Mouse (Mus musculus) left cerebral cortex, adult 2 months (tissue): ENCODE data around the gene Cux2. TPM values are rescaled to one million over a fixed set of nuclear protein-coding genes. Genes with fewer than 3 reads are reported as not detected.

Experiments used
- DNase-seq, 2 experiments: peaks; one replicate each; pipeline ENCODE4 v3.0.0; 2021 to 2022; ENCODE audit warnings: low spot score in 2 of 2, mixed read lengths in 1 of 2; ENCODE audit errors: extremely low spot score in 1 of 2
- H3K27ac ChIP-seq: fragments of 200-600 bp; 2 replicates; pipeline ENCODE4 v1.8.1; 2022
- H3K4me3 ChIP-seq: fragments of 200-600 bp; 2 replicates; pipeline ENCODE4 v1.8.1; 2022
- CTCF ChIP-seq: fragments of 200-600 bp; IDR thresholded peaks from 2 replicates; pipeline ENCODE4 v1.8.1; 2022; ENCODE audit warnings: antibody characterized with exemption, mild to moderate bottlenecking, moderate library complexity
- intact Hi-C: fragments of 180-260 bp; cut with DNase I; formaldehyde crosslinking; loops from one replicate; pipeline ENCODE4 v1.15.1; 2025
- microRNA-seq, 2 experiments: library from miRNA; unstranded; fragments of <30 nt; microRNA quantifications; one replicate each; pipeline ENCODE4 v1.2.0; 2021
- total RNA-seq, 2 experiments: library from RNA; stranded (reverse); gene quantifications; 2 replicates each; pipeline ENCODE4 v1.2.3; 2021

The Cux2 gene
- total RNA-seq, 2 experiments from 2014 or later = 194 to 215 TPM

DNA sequence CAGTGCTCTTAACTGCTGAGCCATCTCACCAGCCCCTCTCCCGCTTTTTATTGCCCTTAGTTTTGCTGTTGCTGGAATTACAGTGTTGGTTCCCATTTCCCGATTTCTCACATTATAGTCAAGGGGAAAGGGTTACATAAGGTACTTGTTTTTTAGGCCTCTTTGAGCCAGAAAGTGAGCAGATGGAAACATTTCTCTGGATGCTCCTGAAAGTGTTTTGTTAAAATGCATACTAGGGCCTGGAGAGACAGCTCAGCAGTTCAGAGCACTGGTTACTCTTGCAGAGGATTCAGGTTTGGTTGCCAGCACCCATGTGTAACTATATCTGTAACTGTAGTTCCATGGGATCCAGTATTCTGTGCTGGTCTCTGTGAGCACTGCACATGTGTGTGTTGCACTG lies 241.7 kb downstream of the Cux2 start:
- H3K4me3 ChIP-seq = no peak overlapping the region
- intact Hi-C loops = no loop called here
- no peak for DNase-seq
- TF ChIP-seq CTCF = no peak
- H3K27ac ChIP-seq = peak overlapping the region; percentile 68

DNA sequence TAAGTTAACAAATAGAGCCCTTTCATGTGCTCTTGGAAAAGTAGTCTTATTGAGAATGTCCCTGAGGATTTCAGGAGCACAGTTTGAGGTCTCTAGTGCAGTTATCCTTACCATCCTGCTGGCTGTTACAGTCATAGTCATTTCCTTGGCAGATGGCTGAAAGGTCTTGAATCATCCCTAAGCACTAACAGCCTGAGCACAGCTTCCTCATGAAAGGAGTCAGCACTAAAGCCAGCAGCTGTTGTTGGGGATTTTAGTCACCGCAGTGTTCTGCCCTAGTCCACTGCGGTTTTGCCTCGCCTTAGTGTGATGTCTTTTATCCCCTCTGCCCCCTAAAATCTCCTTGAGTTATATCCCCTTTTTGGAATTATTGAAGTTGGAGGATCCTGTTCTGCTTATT lies 242.7 kb downstream of the Cux2 start:
- Histone ChIP-seq H3K4me3 (no peak overlapping the region), H3K27ac (peak overlapping the region; percentile 68)
- DNase-seq = no peak
- no peak for TF ChIP-seq CTCF
- intact Hi-C loops = no loop called here

Small RNAs within 50 kb of the gene (microRNA-seq; reads per million reads assigned to microRNA genes)
- 7.4 to 11.2 reads per million in 2 experiments for gene Mir7031

Other genes with a start within 250 kb of the Cux2 start
- 10 to 100 TPM; 21.2 to 27.5 TPM for gene Sh2b3, start 212.5 kb downstream of the Cux2 start, total RNA-seq
- gene Pheta1, start 201.1 kb downstream of the Cux2 start, total RNA-seq = 10 to 100 TPM in 1 of 2 experiments, 1 to 10 TPM in 1; 8.9 to 10.5 TPM
- gene Myl2, start 50.8 kb upstream of the Cux2 start, total RNA-seq = 1 to 10 TPM in 1 of 2 experiments, under 1 TPM in 1; 0.86 to 1.4 TPM
- 1 to 10 TPM in 1 of 2 experiments, under 1 TPM in 1; 0.66 to 1.1 TPM for gene Ccdc63, start 90.7 kb upstream of the Cux2 start, total RNA-seq
- 100 to 1,000 TPM; 176 to 195 TPM for gene Ppp1cc, start 108.2 kb upstream of the Cux2 start, total RNA-seq
- gene Hvcn1, start 156.7 kb upstream of the Cux2 start, total RNA-seq = 1 to 10 TPM; 2.1 to 2.2 TPM
- 10 to 100 TPM; 13.5 to 13.7 TPM for gene Tctn1, start 214.4 kb upstream of the Cux2 start, total RNA-seq
- gene Pptc7, start 234.3 kb upstream of the Cux2 start, total RNA-seq = 10 to 100 TPM; 41.2 to 42.5 TPM